Mouse (Mus musculus) lung, adult 2 months (tissue): ENCODE measurements around the gene Dcaf15.

Experiments
- CTCF ChIP-seq: fragments of 200-500 bp; IDR thresholded peaks from 2 replicates; pipeline ENCODE4 v1.5.1; 2011; ENCODE audit warnings: mild to moderate bottlenecking, low read length, control low read depth; ENCODE audit not compliant: insufficient read depth
- POLR2A ChIP-seq: fragments of 200-500 bp; IDR thresholded peaks from 2 replicates; pipeline ENCODE4 v1.6.1; 2011; ENCODE audit warnings: low read depth, mild to moderate bottlenecking, control low read depth, low read length, borderline replicate concordance; ENCODE audit errors: extremely low read depth

DNA sequence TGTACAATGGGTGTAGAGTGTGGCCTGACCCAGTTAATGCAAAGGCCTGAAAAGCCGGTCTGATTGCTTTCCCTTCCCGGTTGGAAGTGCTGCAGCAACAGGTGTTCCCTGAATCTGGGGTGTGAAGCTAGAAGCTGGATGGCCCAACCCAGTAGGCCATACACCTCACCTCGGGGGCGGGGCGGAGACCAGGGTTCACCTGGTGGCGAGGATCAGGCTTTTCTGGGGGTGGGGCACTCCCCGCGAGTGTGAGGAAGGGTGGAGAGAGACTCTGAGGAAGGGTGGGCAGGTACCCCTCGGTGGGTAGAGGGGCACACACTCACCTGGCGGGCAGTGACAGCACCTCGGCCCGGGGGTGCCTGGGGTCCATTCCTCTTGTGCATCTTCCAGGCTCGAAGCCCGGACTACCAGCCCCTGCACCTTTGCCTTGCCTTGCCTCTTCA lies 42.8 kb upstream of the Dcaf15 start:
- TF ChIP-seq CTCF (no peak), POLR2A (no peak)
